Mouse (Mus musculus) megakaryocyte, embryonic 14.5 days (primary cell): ENCODE data around the gene Alk. TPM values are rescaled to one million over a fixed set of nuclear protein-coding genes. Genes with fewer than 3 reads are reported as not detected.

Source experiments
- H3K27me3 ChIP-seq: replicated peaks from 2 replicates; pipeline ENCODE3; 2012; ENCODE audit warnings: inconsistent platforms
- H3K36me3 ChIP-seq: replicated peaks from 2 replicates; pipeline ENCODE3; 2012; ENCODE audit warnings: low read length, inconsistent platforms, mixed read lengths
- H3K4me1 ChIP-seq: 2 replicates; pipeline ENCODE4 v1.6.1; 2012; ENCODE audit warnings: inconsistent platforms
- H3K4me3 ChIP-seq: replicated peaks from 2 replicates; pipeline ENCODE3; 2012; ENCODE audit warnings: moderate library complexity, mild to moderate bottlenecking, inconsistent platforms
- H3K9me3 ChIP-seq: 2 replicates; pipeline ENCODE4 v1.6.1; 2012; ENCODE audit warnings: inconsistent platforms
- FLI1 ChIP-seq: IDR thresholded peaks from 2 replicates; pipeline ENCODE4 v1.6.1; 2012; ENCODE audit warnings: low read length, inconsistent platforms, mixed read lengths
- GATA1 ChIP-seq: IDR thresholded peaks from 3 replicates; pipeline ENCODE4 v1.6.1; 2012; ENCODE audit warnings: mixed read lengths, low read length, inconsistent platforms, borderline replicate concordance
- polyA plus RNA-seq: library from polyadenylated mRNA; stranded (reverse); fragments of >175 nt; gene quantifications from 2 replicates; pipeline ENCODE4 v1.2.3, GENCODE M21; 2012; ENCODE audit warnings: low replicate concordance; ENCODE audit not compliant: insufficient read depth

The Alk gene
- polyA plus RNA-seq, 1 experiment, result not detected

DNA sequence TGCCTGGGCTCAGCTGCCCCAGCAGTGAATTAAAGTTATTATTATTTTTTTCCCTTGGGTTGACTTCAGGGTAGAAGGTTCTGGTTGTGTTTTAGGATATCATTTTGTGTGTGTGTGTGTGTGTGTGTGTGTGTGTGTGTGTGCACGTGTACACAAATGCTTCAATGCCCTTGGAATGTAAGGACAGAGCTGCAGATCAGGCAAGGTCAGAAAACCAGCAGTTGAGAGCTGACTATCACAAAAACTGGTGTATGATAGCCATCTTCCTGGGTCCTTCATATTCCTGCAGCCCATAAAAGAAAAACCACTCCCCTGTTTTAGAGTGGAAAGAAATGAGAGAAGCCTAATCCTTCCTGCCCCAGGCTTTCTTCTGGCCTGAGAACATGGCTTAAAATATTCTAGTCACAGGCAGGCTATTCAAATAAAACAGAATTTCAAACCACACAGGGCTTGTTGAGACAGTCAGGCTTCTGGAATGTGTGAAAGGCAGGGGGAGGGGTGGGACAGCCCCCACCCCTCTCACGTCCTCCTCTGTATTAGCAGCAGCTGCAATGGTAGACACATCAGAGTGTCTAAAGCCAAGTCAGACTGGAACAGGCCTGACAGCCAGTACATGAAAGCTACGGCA is 623.8 kb downstream of the Alk start:
- H3K27me3 ChIP-seq, result no peaks in the 10 kb centered on the region
- TF ChIP-seq FLI1, result no peak
- no peak for TF ChIP-seq GATA1

DNA sequence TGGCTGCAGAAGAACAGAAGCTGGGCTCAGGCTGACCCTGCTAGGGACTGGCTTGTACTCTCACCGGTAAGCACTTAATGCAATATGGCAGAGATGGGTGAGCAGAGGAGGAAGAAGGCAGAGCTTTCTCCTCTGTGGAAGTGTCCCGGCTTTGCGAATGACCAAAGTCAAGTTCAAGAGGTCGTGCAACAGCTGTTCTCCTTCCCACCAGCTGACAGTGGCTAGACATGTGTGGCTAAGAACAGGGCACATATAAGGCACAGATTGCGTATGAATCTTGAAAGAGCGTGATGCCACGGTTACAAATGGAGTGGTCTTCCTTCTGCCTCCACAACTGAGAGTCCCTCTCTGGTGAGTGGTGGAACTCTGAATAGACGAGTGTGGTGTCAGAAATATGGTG is 625.3 kb downstream of the Alk start:
- no peaks in the 10 kb centered on the region for H3K4me1 ChIP-seq
- TF ChIP-seq FLI1 (no peak), GATA1 (no peak)
- no peaks in the 10 kb centered on the region for H3K27me3 ChIP-seq
- peaks cover 20% of the 10 kb centered on the region for H3K9me3 ChIP-seq
- no peak overlapping the region for H3K4me3 ChIP-seq
- H3K36me3 ChIP-seq, result no peaks in the 10 kb centered on the region

More for the DNA sequence above, 623.8 kb downstream of the Alk start:
- Histone ChIP-seq H3K36me3 (no peaks in the 10 kb centered on the region), H3K4me3 (no peak overlapping the region), H3K9me3 (peaks cover 22% of the 10 kb centered on the region), H3K4me1 (no peaks in the 10 kb centered on the region)

GRCm38 (mm10) chr17:71976661-71977060 is 627.8 kb downstream of the Alk start:
- no peak for TF ChIP-seq GATA1
- TF ChIP-seq FLI1, result no peak
- no peaks in the 10 kb centered on the region for H3K27me3 ChIP-seq
- H3K9me3 ChIP-seq, result peaks cover 28% of the 10 kb centered on the region
- H3K36me3 ChIP-seq, result no peaks in the 10 kb centered on the region
- no peaks in the 10 kb centered on the region for H3K4me1 ChIP-seq
- no peak overlapping the region for H3K4me3 ChIP-seq

- H3K27me3 ChIP-seq, result no peaks in the 10 kb centered on the region
- no peak overlapping the region for H3K4me3 ChIP-seq
- peaks cover 29% of the 10 kb centered on the region for H3K9me3 ChIP-seq
- H3K4me1 ChIP-seq, result no peaks in the 10 kb centered on the region
- no peaks in the 10 kb centered on the region for H3K36me3 ChIP-seq
- TF ChIP-seq FLI1 (no peak), GATA1 (no peak)
These were observed 630.7 kb downstream of the Alk start for GRCm38 (mm10) chr17:71973704-71974103.

DNA sequence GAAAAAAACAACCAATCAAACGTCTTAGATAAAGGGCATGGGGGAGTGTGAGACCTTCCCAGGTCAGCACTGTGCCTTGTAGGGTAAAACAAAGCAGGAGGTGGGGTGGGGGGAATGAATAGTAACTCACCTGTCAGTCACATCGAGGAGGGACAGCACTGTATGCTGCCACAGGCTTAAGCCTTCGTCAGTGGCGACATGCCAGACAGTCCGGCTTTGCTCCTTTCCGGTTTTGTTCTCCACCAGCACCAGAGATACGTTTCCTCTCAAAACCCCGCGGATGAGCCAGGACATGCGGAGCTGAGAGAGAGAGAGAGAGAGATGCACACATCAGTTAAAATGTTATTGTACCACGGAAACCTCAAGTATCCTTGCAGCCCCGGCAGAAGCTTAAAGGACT is 637.1 kb downstream of the Alk start:
- Histone ChIP-seq H3K9me3 (peaks cover 9% of the 10 kb centered on the region; the same call in 1 of the 2 replicates), H3K36me3 (no peaks in the 10 kb centered on the region), H3K4me3 (no peak overlapping the region), H3K4me1 (no peaks in the 10 kb centered on the region), H3K27me3 (no peaks in the 10 kb centered on the region)
- TF ChIP-seq GATA1, result no peak
- no peak for TF ChIP-seq FLI1

GRCm38 (mm10) chr17:71965733-71966606 is 638.5 kb downstream of the Alk start:
- Histone ChIP-seq H3K9me3 (peaks cover 3% of the 10 kb centered on the region; the same call in 1 of the 2 replicates), H3K36me3 (no peaks in the 10 kb centered on the region), H3K4me1 (no peaks in the 10 kb centered on the region), H3K27me3 (no peaks in the 10 kb centered on the region), H3K4me3 (no peak overlapping the region)
- TF ChIP-seq GATA1, result no peak
- TF ChIP-seq FLI1, result no peak

DNA sequence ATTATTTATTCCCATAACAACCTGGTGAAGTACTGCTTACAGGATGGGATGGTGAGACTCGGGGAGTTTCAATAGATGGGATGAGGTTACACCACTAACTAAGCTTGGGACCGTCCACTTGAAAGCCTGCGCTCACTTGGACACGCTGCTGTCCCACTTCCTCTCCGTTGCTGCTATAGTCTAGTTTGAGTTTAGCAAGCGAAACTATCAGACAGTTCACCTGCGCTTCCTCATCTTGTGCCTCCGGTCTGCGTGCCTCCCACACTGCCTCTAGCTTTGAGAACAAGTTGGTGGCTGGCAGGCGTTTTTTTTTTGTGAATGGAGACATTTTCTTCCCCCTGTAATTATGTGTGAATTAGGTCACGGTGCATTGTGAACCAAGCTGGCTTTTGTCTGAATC is 639.8 kb downstream of the Alk start:
- no peak overlapping the region for H3K4me3 ChIP-seq
- no peaks in the 10 kb centered on the region for H3K4me1 ChIP-seq
- TF ChIP-seq FLI1 (no peak), GATA1 (no peak)
- no peaks in the 10 kb centered on the region for H3K27me3 ChIP-seq
- H3K36me3 ChIP-seq, result no peaks in the 10 kb centered on the region
- H3K9me3 ChIP-seq, result 0 out of 2 replicates have a peak, but pooled peaks cover 2% of the 10 kb centered on the region

DNA sequence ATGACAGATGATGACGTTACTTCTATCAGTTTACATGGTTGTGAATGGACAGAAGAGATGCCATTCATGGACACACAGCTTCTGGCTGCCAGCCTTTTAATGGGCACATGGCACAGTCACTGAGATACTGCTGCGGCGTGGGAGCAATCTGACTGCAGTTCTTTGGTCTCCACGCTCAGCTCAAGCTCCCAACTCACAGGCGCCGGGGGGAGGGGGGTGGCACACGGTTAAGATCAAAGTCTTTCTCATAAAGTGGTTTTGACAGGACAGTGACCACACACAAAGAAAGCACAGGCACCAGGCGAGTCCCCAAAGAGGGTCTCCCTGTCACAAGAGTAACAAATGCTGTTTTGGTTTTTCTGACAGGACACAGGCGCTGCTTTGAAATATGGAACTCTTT is 641.7 kb downstream of the Alk start:
- 0 out of 2 replicates have a peak, but pooled peaks cover 2% of the 10 kb centered on the region for H3K9me3 ChIP-seq
- H3K27me3 ChIP-seq, result no peaks in the 10 kb centered on the region
- no peaks in the 10 kb centered on the region for H3K36me3 ChIP-seq
- H3K4me1 ChIP-seq, result no peaks in the 10 kb centered on the region
- H3K4me3 ChIP-seq, result no peak overlapping the region
- TF ChIP-seq FLI1, result no peak
- no peak for TF ChIP-seq GATA1

GRCm38 (mm10) chr17:71955011-71955410 is 649.4 kb downstream of the Alk start:
- H3K27me3 ChIP-seq, result no peaks in the 10 kb centered on the region
- no peaks in the 10 kb centered on the region for H3K36me3 ChIP-seq
- no peak overlapping the region for H3K4me3 ChIP-seq
- no peaks in the 10 kb centered on the region for H3K4me1 ChIP-seq
- H3K9me3 ChIP-seq, result peaks cover 9% of the 10 kb centered on the region
- no peak for TF ChIP-seq FLI1
- TF ChIP-seq GATA1, result no peak
